Mouse (Mus musculus) heart, embryonic 15.5 days (tissue): ENCODE measurements at regions not wholly inside any gene's neighbourhood (a gene's known extent, or its start where the extent isn't known, plus 50 kb on each side); places are given as distances from the start of the nearest gene placed in this dataset.
A peak's percentile ranks its signal among the peaks of the same experiment; 100 is the strongest.

Experiments
- ATAC-seq: fragments of 200-750 bp; cut with Nextera tagmentation; replicated peaks from 2 replicates; pipeline ENCODE4 v1.8.0; 2017; ENCODE audit warnings: low read depth, moderate TSS enrichment; ENCODE audit not compliant: insufficient number of reproducible peaks, insufficient read depth, low FRiP score
- H3K27ac ChIP-seq: fragments of 300-500 bp; sonication (generic); 2 replicates; pipeline ENCODE4 v1.5.1; 2015; ENCODE audit warnings: mild to moderate bottlenecking, inconsistent platforms
- H3K27me3 ChIP-seq: fragments of 300-500 bp; sonication (generic); 2 replicates; pipeline ENCODE4 v1.6.1; 2015; ENCODE audit warnings: inconsistent platforms
- H3K36me3 ChIP-seq: fragments of 300-500 bp; sonication (generic); 2 replicates; pipeline ENCODE4 v1.6.1; 2015; ENCODE audit warnings: mild to moderate bottlenecking, inconsistent platforms
- H3K4me1 ChIP-seq: fragments of 300-500 bp; sonication (generic); replicated peaks from 2 replicates; pipeline ENCODE4 v1.6.1; 2015; ENCODE audit warnings: inconsistent platforms
- H3K4me2 ChIP-seq: fragments of 300-500 bp; sonication (generic); 2 replicates; pipeline ENCODE4 v1.6.1; 2015; ENCODE audit warnings: inconsistent platforms, mild to moderate bottlenecking, moderate library complexity
- H3K4me3 ChIP-seq: fragments of 300-500 bp; sonication (generic); 2 replicates; pipeline ENCODE4 v1.5.1; 2015; ENCODE audit warnings: mild to moderate bottlenecking, inconsistent platforms
- H3K9ac ChIP-seq: fragments of 300-500 bp; sonication (generic); 2 replicates; pipeline ENCODE4 v1.6.1; 2015; ENCODE audit warnings: mild to moderate bottlenecking, inconsistent platforms
- H3K9me3 ChIP-seq: fragments of 300-500 bp; sonication (generic); replicated peaks from 2 replicates; pipeline ENCODE4 v1.6.1; 2016; ENCODE audit warnings: inconsistent platforms
- WGBS: fragments of 180-500 bp; shearing (Covaris S2); methylation state at CpG from one replicate; pipeline ENCODE4 v1.1.7; 2015; ENCODE audit warnings: mixed read lengths; 5-methylcytosine and 5-hydroxymethylcytosine counted together

- no peaks in the 10 kb centered on the region for H3K36me3 ChIP-seq
- H3K9me3 ChIP-seq = no peaks in the 10 kb centered on the region
- no peak overlapping the region for H3K4me3 ChIP-seq
- peaks cover 18% of the 10 kb centered on the region; the same call in 1 of the 2 replicates for H3K4me1 ChIP-seq
- H3K27ac ChIP-seq = 0 out of 2 replicates have a peak overlapping the region, but pooled peaks have one; percentile 7
- 48% methylated on average over 7 of the region's 7 CpGs for WGBS
- peaks cover 4% of the 10 kb centered on the region for H3K27me3 ChIP-seq
- no peak overlapping the region for H3K9ac ChIP-seq
- H3K4me2 ChIP-seq = no peak overlapping the region
- peak; percentile 51 for ATAC-seq
Observed at GRCm38 (mm10) chr8:91899747-91900146, 97.9 kb upstream of the Irx3 start.

GRCm38 (mm10) chr8:91897381-91897780 lies 95.5 kb upstream of the Irx3 start:
- Histone ChIP-seq H3K9me3 (no peaks in the 10 kb centered on the region), H3K4me2 (no peak overlapping the region), H3K36me3 (no peaks in the 10 kb centered on the region), H3K4me3 (no peak overlapping the region), H3K27me3 (peaks cover 4% of the 10 kb centered on the region), H3K27ac (no peak overlapping the region), H3K9ac (no peak overlapping the region), H3K4me1 (peaks cover 18% of the 10 kb centered on the region; the same call in 1 of the 2 replicates)
- no peak for ATAC-seq
- 53% methylated on average over 7 of the region's 7 CpGs for WGBS

GRCm38 (mm10) chr8:91895987-91896386 lies 94.1 kb upstream of the Irx3 start:
- Histone ChIP-seq H3K36me3 (no peaks in the 10 kb centered on the region), H3K27ac (no peak overlapping the region), H3K9me3 (no peaks in the 10 kb centered on the region), H3K4me2 (no peak overlapping the region), H3K4me3 (no peak overlapping the region), H3K4me1 (peaks cover 7% of the 10 kb centered on the region; the same call in 1 of the 2 replicates), H3K9ac (no peak overlapping the region), H3K27me3 (peaks cover 4% of the 10 kb centered on the region)
- 78% methylated on average over 6 of the region's 6 CpGs for WGBS
- ATAC-seq = no peak

- no peak overlapping the region for H3K4me3 ChIP-seq
- no peaks in the 10 kb centered on the region for H3K27me3 ChIP-seq
- 68% methylated on average over 2 of the region's 2 CpGs for WGBS
- H3K9me3 ChIP-seq = no peaks in the 10 kb centered on the region
- no peak for ATAC-seq
- H3K4me1 ChIP-seq = no peaks in the 10 kb centered on the region
- no peak overlapping the region for H3K9ac ChIP-seq
- H3K4me2 ChIP-seq = no peak overlapping the region
- H3K36me3 ChIP-seq = no peaks in the 10 kb centered on the region
- H3K27ac ChIP-seq = no peak overlapping the region
Observed at GRCm38 (mm10) chr8:91884862-91885261, 83.0 kb upstream of the Irx3 start.

- no peaks in the 10 kb centered on the region for H3K9me3 ChIP-seq
Observed at GRCm38 (mm10) chr8:91884325-91884724, 82.5 kb upstream of the Irx3 start.

GRCm38 (mm10) chr8:91883012-91883411 lies 81.1 kb upstream of the Irx3 start:
- ATAC-seq = no peak
- H3K4me1 ChIP-seq = no peaks in the 10 kb centered on the region
- 0 out of 2 replicates have a peak, but pooled peaks cover 5% of the 10 kb centered on the region for H3K27me3 ChIP-seq
- no peak overlapping the region for H3K4me3 ChIP-seq
- no peak overlapping the region for H3K4me2 ChIP-seq
- H3K9ac ChIP-seq = no peak overlapping the region
- no peaks in the 10 kb centered on the region for H3K36me3 ChIP-seq
- no peak overlapping the region for H3K27ac ChIP-seq
- whole genome bisulfite sequencing = 67% methylated on average over 4 of the region's 4 CpGs
- H3K9me3 ChIP-seq = no peaks in the 10 kb centered on the region

More at GRCm38 (mm10) chr8:91884325-91884724, 82.5 kb upstream of the Irx3 start:
- H3K27ac ChIP-seq = no peak overlapping the region
- H3K4me2 ChIP-seq = no peak overlapping the region
- ATAC-seq = no peak
- WGBS = 62% methylated on average over 3 of the region's 3 CpGs
- no peak overlapping the region for H3K9ac ChIP-seq
- H3K4me1 ChIP-seq = no peaks in the 10 kb centered on the region
- H3K27me3 ChIP-seq = 0 out of 2 replicates have a peak, but pooled peaks cover 1% of the 10 kb centered on the region
- H3K4me3 ChIP-seq = no peak overlapping the region
- no peaks in the 10 kb centered on the region for H3K36me3 ChIP-seq

GRCm38 (mm10) chr8:91878886-91879285 lies 77.0 kb upstream of the Irx3 start:
- no peak overlapping the region for H3K9ac ChIP-seq
- no peak overlapping the region for H3K27ac ChIP-seq
- no peaks in the 10 kb centered on the region for H3K36me3 ChIP-seq
- H3K27me3 ChIP-seq = peaks cover 14% of the 10 kb centered on the region; the same call in 1 of the 2 replicates
- H3K4me1 ChIP-seq = no peaks in the 10 kb centered on the region
- WGBS = 77% methylated on average over 5 of the region's 5 CpGs
- H3K4me3 ChIP-seq = no peak overlapping the region
- no peaks in the 10 kb centered on the region for H3K9me3 ChIP-seq
- H3K4me2 ChIP-seq = no peak overlapping the region
- ATAC-seq = no peak

- 67% methylated on average over 15 of the region's 15 CpGs for WGBS
- H3K4me1 ChIP-seq = peaks cover 14% of the 10 kb centered on the region
- H3K27ac ChIP-seq = no peak overlapping the region
- H3K9me3 ChIP-seq = no peaks in the 10 kb centered on the region
- H3K9ac ChIP-seq = no peak overlapping the region
- peaks cover 21% of the 10 kb centered on the region; the same call in 1 of the 2 replicates for H3K27me3 ChIP-seq
- no peak for ATAC-seq
- H3K36me3 ChIP-seq = no peaks in the 10 kb centered on the region
- no peak overlapping the region for H3K4me3 ChIP-seq
- H3K4me2 ChIP-seq = no peak overlapping the region
Observed at GRCm38 (mm10) chr8:91876161-91876560, 74.3 kb upstream of the Irx3 start.

GRCm38 (mm10) chr8:91873232-91873631 lies 71.4 kb upstream of the Irx3 start:
- Histone ChIP-seq H3K4me1 (peaks cover 14% of the 10 kb centered on the region), H3K27ac (0 out of 2 replicates have a peak overlapping the region, but pooled peaks have one; percentile 15), H3K36me3 (no peaks in the 10 kb centered on the region), H3K9ac (0 out of 2 replicates have a peak overlapping the region, but pooled peaks have one; percentile 29), H3K4me2 (no peak overlapping the region), H3K27me3 (peaks cover 21% of the 10 kb centered on the region), H3K9me3 (no peaks in the 10 kb centered on the region), H3K4me3 (no peak overlapping the region)
- no peak for ATAC-seq
- WGBS = 67% methylated on average over 5 of the region's 5 CpGs

- Histone ChIP-seq H3K4me3 (peak overlapping the region; percentile 26), H3K27me3 (peaks cover 22% of the 10 kb centered on the region), H3K9ac (0 out of 2 replicates have a peak overlapping the region, but pooled peaks have one; percentile 29), H3K4me2 (peak overlapping the region; percentile 62), H3K27ac (peak overlapping the region; percentile 15; the same call in 1 of the 2 replicates), H3K36me3 (no peaks in the 10 kb centered on the region), H3K4me1 (peaks cover 14% of the 10 kb centered on the region), H3K9me3 (no peaks in the 10 kb centered on the region)
- 12% methylated on average over 29 of the region's 29 CpGs for WGBS
- peak; percentile 60; the same call in 1 of the 2 replicates for ATAC-seq
Observed at GRCm38 (mm10) chr8:91872278-91873115, 70.6 kb upstream of the Irx3 start.

- 33% methylated on average over 7 of the region's 7 CpGs for WGBS
- no peaks in the 10 kb centered on the region for H3K9me3 ChIP-seq
- no peak overlapping the region for H3K27ac ChIP-seq
- H3K4me3 ChIP-seq = no peak overlapping the region
- no peaks in the 10 kb centered on the region for H3K36me3 ChIP-seq
- no peak for ATAC-seq
- H3K9ac ChIP-seq = no peak overlapping the region
- no peak overlapping the region for H3K4me2 ChIP-seq
- H3K4me1 ChIP-seq = peaks cover 4% of the 10 kb centered on the region
- peaks cover 44% of the 10 kb centered on the region for H3K27me3 ChIP-seq
Observed at GRCm38 (mm10) chr8:91867069-91867468, 65.2 kb upstream of the Irx3 start.
